Mouse (Mus musculus) myocyte (in vitro differentiated cells): Measurements from ENCODE around the gene Gm1043. TPM values are rescaled to one million over a fixed set of nuclear protein-coding genes. Genes with fewer than 3 reads are reported as not detected.

Experiments
- H3K27me3 ChIP-seq: one replicate; pipeline ENCODE4 v1.6.1; 2011; ENCODE audit not compliant: control insufficient read depth, insufficient read depth, insufficient read length
- H3K36me3 ChIP-seq: one replicate; pipeline ENCODE4 v1.6.1; 2011; ENCODE audit not compliant: control insufficient read depth, insufficient read depth
- H3K4me2 ChIP-seq: one replicate; pipeline ENCODE4 v1.6.1; 2011; ENCODE audit warnings: low read depth, control low read depth
- H3K4me3 ChIP-seq: one replicate; pipeline ENCODE4 v1.5.1; 2011; ENCODE audit warnings: mild to moderate bottlenecking, control low read depth, moderate library complexity
- H3K79me2 ChIP-seq: one replicate; pipeline ENCODE4 v1.6.1; 2011; ENCODE audit not compliant: control insufficient read depth, insufficient read depth
- H3ac ChIP-seq: one replicate; pipeline ENCODE4 v1.6.1; 2011; ENCODE audit not compliant: control insufficient read depth, insufficient read length
- CEBPB ChIP-seq: IDR thresholded peaks from 2 replicates; pipeline ENCODE4 v1.6.1; 2011; ENCODE audit warnings: mild to moderate bottlenecking, moderate library complexity; ENCODE audit not compliant: poor library complexity, insufficient read depth, severe bottlenecking
- E2F4 ChIP-seq: IDR thresholded peaks from one replicate; pipeline ENCODE4 v1.6.1; 2011; ENCODE audit warnings: mild to moderate bottlenecking, control low read depth, moderate library complexity; ENCODE audit not compliant: insufficient read depth
- MAX ChIP-seq: IDR thresholded peaks from one replicate; pipeline ENCODE4 v1.6.1; 2011; ENCODE audit warnings: low read depth, mild to moderate bottlenecking, control low read depth
- MYOD1 ChIP-seq, 3 experiments: IDR thresholded peaks; one replicate each; pipeline ENCODE4 v1.6.1; 2011; ENCODE audit warnings: control low read depth in 2 of 3, low read depth in 2 of 3, mild to moderate bottlenecking in 2 of 3, moderate library complexity in 1 of 3; ENCODE audit not compliant: insufficient read length in 2 of 3, control insufficient read depth in 1 of 3
- MYOG ChIP-seq, 3 experiments: IDR thresholded peaks; one replicate each; pipeline ENCODE4 v1.6.1; 2011; ENCODE audit warnings: control low read depth in 2 of 3, low read depth in 2 of 3, mild to moderate bottlenecking in 2 of 3; ENCODE audit not compliant: insufficient read length in 2 of 3, control insufficient read depth in 1 of 3, insufficient read depth in 1 of 3
- POLR2A ChIP-seq: IDR thresholded peaks from one replicate; pipeline ENCODE4 v1.6.1; 2011; ENCODE audit warnings: low read depth, mild to moderate bottlenecking, control low read depth, moderate library complexity; ENCODE audit not compliant: insufficient read length
- POLR2AphosphoS2 ChIP-seq: IDR thresholded peaks from one replicate; pipeline ENCODE4 v1.6.1; 2011; ENCODE audit warnings: low read depth, control low read depth; ENCODE audit not compliant: insufficient read length
- REST ChIP-seq: IDR thresholded peaks from one replicate; pipeline ENCODE4 v1.6.1; 2011; ENCODE audit warnings: mild to moderate bottlenecking, control low read depth, moderate library complexity; ENCODE audit not compliant: insufficient read depth, insufficient read length
- SRF ChIP-seq: IDR thresholded peaks from one replicate; pipeline ENCODE4 v1.6.1; 2011; ENCODE audit warnings: low read depth; ENCODE audit not compliant: control insufficient read depth, insufficient read length
- TCF12 ChIP-seq: IDR thresholded peaks from one replicate; pipeline ENCODE4 v1.6.1; 2011; ENCODE audit warnings: mild to moderate bottlenecking, control low read depth; ENCODE audit not compliant: poor library complexity, insufficient read depth, severe bottlenecking
- TCF3 ChIP-seq: IDR thresholded peaks from one replicate; pipeline ENCODE4 v1.6.1; 2011; ENCODE audit warnings: low read depth, control low read depth; ENCODE audit not compliant: insufficient read length
- USF1 ChIP-seq: IDR thresholded peaks from one replicate; pipeline ENCODE4 v1.6.1; 2011; ENCODE audit warnings: low read depth, mild to moderate bottlenecking, control low read depth, moderate library complexity
- polyA plus RNA-seq: library from polyadenylated mRNA; unstranded; fragments of >200 nt; fragmentation: generic; extraction: Trizol; gene quantifications from one replicate; pipeline ENCODE4 v1.2.1, GENCODE M21; 2012; ENCODE audit warnings: missing spikeins

Gm1043 gene
- polyA plus RNA-seq, 1 experiment, result not detected

DNA sequence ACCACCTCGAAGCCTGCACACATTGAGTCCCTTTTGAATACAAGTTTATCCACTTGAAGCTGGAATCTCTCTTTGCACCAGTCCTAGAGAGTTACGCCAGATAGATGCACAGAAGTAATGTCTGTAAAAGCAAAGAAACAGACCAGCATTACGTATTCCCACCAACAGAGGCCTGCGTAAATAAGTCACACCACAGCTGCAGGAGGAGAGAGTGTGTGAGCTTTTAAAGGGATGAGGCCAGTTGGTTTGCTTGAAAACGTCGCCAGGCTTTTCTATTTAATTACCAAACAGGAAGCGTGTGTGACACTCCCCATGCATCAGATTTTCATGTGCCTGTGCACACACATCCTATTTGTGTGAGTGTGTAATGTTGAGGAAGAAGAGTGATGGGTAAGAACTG, 99.4 kb downstream of the Gm1043 start:
- H3K4me3 ChIP-seq, result no peak overlapping the region
- TF ChIP-seq CEBPB, result no peak
- no peak for TF ChIP-seq POLR2AphosphoS2
- no peak for TF ChIP-seq E2F4
- no peak for TF ChIP-seq USF1
- TF ChIP-seq TCF12, result no peak
- no peak for TF ChIP-seq MAX
- TF ChIP-seq SRF, result no peak
- no peak for TF ChIP-seq POLR2A
- H3K27me3 ChIP-seq, result peaks cover 15% of the 10 kb centered on the region

GRCm38 (mm10) chr5:37190378-37190777, 105.2 kb downstream of the Gm1043 start:
- TF ChIP-seq MAX (no peak), CEBPB (no peak), SRF (no peak), POLR2AphosphoS2 (no peak), E2F4 (no peak), TCF12 (no peak), USF1 (no peak), TCF3 (no peak), MYOD1 (IDR thresholded peaks at IDR 0.05; ENCODE audit: control insufficient read depth in 1 of 3, insufficient read length in 2 of 3, low read depth in 2 of 3) (no peak), MYOG (IDR thresholded peaks at IDR 0.05; ENCODE audit: control insufficient read depth in 1 of 3, insufficient read depth in 1 of 3, insufficient read length in 2 of 3, low read depth in 2 of 3) (no peak), REST (no peak), POLR2A (no peak)
- no peaks in the 10 kb centered on the region for H3K79me2 ChIP-seq
- no peak overlapping the region for H3ac ChIP-seq
- no peak overlapping the region for H3K4me3 ChIP-seq
- H3K27me3 ChIP-seq, result peaks cover 26% of the 10 kb centered on the region
- H3K4me2 ChIP-seq, result no peak overlapping the region
- H3K36me3 ChIP-seq, result no peaks in the 10 kb centered on the region

More for the DNA sequence above, 99.4 kb downstream of the Gm1043 start:
- Histone ChIP-seq H3K4me2 (no peak overlapping the region), H3K36me3 (no peaks in the 10 kb centered on the region), H3K79me2 (no peaks in the 10 kb centered on the region), H3ac (no peak overlapping the region)

DNA sequence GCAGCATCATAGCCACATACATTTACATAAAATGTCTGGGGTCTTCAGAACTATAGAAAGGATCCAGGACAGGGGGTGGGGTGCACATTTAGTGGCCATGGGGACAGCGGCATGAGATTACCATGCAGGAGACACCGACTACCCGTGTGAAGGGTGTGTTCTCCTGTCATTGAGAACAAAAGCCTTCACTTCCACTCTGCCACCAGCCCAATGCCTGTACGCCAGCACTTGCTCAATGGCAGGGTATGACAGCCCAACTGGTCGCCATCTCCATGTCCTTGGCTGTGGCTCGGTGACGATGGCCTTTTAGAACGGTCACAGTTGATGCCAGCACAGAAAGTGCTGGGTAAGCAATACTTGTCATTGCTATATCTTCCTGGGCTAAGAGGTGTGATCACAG, 111.0 kb downstream of the Gm1043 start:
- H3ac ChIP-seq, result no peak overlapping the region
- H3K27me3 ChIP-seq, result peaks cover 24% of the 10 kb centered on the region
- no peak for TF ChIP-seq USF1
- TF ChIP-seq SRF, result no peak
- no peak for TF ChIP-seq E2F4
- TF ChIP-seq REST, result no peak
- TF ChIP-seq TCF12, result no peak
- TF ChIP-seq POLR2AphosphoS2, result no peak
- TF ChIP-seq MYOD1 (IDR thresholded peaks at IDR 0.05; ENCODE audit: control insufficient read depth in 1 of 3, insufficient read length in 2 of 3, low read depth in 2 of 3), result no peak
- no peak for TF ChIP-seq POLR2A
- TF ChIP-seq TCF3, result no peak
- TF ChIP-seq CEBPB, result no peak
- no peaks in the 10 kb centered on the region for H3K79me2 ChIP-seq
- H3K36me3 ChIP-seq, result no peaks in the 10 kb centered on the region
- H3K4me3 ChIP-seq, result no peak overlapping the region
- H3K4me2 ChIP-seq, result no peak overlapping the region

DNA sequence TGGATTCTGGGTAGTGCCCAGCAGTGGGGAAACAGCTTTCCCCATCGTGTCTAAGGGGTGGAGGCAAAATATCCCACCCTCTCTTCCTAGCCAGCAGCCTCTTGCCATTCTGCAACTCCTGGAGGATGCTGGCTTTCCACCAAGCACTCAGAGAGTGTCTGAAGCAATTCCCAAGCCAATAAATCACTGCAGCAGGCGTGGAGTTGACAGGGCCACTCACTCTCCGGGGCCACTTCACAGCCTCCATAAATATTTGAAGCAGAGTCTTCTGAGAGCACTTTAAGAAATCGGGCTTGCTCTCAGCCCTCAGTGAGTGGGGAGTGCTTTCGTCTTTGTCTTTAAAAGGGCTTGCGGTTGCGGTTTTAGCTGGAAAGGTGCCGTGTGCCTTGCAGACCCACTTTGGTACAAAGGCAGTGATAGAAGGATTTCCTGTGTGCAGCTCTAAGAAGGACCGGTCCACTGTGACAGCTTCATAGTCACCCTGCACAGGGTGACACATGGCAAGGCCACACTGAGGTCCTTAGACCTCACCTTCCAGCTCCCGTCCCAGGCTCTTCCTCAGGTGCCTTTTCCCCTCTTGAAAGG, 111.6 kb downstream of the Gm1043 start:
- Histone ChIP-seq H3K36me3 (no peaks in the 10 kb centered on the region), H3K27me3 (peaks cover 24% of the 10 kb centered on the region), H3K4me3 (no peak overlapping the region), H3K4me2 (no peak overlapping the region), H3K79me2 (no peaks in the 10 kb centered on the region), H3ac (no peak overlapping the region)
- no peak for TF ChIP-seq CEBPB
- no peak for TF ChIP-seq POLR2A
- no peak for TF ChIP-seq MYOD1 (IDR thresholded peaks at IDR 0.05; ENCODE audit: control insufficient read depth in 1 of 3, insufficient read length in 2 of 3, low read depth in 2 of 3)
- no peak for TF ChIP-seq SRF
- no peak for TF ChIP-seq POLR2AphosphoS2
- TF ChIP-seq TCF12, result no peak
- TF ChIP-seq MYOG (IDR thresholded peaks at IDR 0.05; ENCODE audit: control insufficient read depth in 1 of 3, insufficient read depth in 1 of 3, insufficient read length in 2 of 3, low read depth in 2 of 3), result no peak

- no peaks in the 10 kb centered on the region for H3K79me2 ChIP-seq
- H3K27me3 ChIP-seq, result peaks cover 18% of the 10 kb centered on the region
- no peak overlapping the region for H3ac ChIP-seq
- no peak overlapping the region for H3K4me3 ChIP-seq
- H3K4me2 ChIP-seq, result no peak overlapping the region
- no peak for TF ChIP-seq TCF3
- no peak for TF ChIP-seq POLR2AphosphoS2
- TF ChIP-seq SRF, result no peak
- TF ChIP-seq MAX, result no peak
- TF ChIP-seq MYOD1 (IDR thresholded peaks at IDR 0.05; ENCODE audit: control insufficient read depth in 1 of 3, insufficient read length in 2 of 3, low read depth in 2 of 3), result no peak
- no peak for TF ChIP-seq USF1
- TF ChIP-seq POLR2A, result no peak
- no peak for TF ChIP-seq REST
- TF ChIP-seq TCF12, result no peak
- no peak for TF ChIP-seq E2F4
- TF ChIP-seq MYOG (IDR thresholded peaks at IDR 0.05; ENCODE audit: control insufficient read depth in 1 of 3, insufficient read depth in 1 of 3, insufficient read length in 2 of 3, low read depth in 2 of 3), result no peak
- TF ChIP-seq CEBPB, result no peak
- H3K36me3 ChIP-seq, result no peaks in the 10 kb centered on the region
Observed at GRCm38 (mm10) chr5:37197423-37197822, 112.3 kb downstream of the Gm1043 start.
